Mouse (Mus musculus): ENCODE results near the gene Cdkl3. TPM values are rescaled to one million over a fixed set of nuclear protein-coding genes. Genes with fewer than 3 reads are reported as not detected.

The Cdkl3 gene
- polyA plus RNA-seq, 1 experiment from 2014 or later: 6.0 TPM

DNA sequence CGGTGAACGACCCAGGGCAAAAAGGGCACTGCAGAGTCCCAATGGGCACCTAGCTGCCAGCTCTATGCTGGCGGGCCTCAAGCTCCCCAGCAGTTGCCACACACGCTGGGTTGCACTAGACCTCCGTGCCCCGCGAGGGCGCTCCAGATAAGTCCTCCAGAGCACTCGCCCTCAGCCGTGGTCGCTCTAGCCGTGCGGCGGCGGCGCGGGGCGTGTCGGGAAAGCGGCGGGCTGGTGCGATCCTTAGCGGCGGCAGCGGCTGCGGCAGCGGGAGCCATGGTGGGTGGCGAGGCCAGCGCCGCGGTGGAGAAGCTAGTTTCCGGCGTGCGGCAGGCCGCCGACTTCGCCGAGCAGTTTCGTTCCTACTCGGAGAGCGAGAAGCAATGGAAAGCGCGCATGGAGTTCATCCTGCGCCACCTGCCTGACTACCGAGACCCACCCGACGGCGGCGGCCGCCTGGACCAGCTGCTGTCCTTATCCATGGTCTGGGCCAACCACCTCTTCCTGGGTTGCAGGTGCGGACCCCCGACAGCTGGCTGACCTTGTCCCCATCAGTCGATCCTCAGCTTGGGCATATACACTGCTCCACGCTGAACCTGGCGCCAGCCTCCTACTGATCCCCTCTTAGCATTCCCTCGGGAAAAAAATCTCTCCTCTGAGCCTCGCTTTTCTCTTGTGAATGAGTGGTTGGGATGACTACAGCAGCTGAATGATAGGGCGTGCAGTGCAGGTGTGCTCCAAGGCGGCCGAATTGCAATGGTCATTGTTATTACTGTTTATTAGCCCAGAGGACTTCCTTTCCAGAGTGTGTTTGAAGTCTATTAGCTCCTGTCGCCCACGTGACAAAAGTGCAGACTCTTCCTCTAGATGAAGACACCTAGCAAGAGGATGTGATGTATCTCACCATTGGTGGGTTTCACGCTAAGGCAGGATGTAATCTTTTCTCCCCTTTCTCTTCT, 36.3 kb upstream of the Cdkl3 start, which contains the start of gene Cdkn2aipnl:
Gene Cdkn2aipnl (plus strand): TSS at position 219 of the 959 bp plus-strand sequence.
- peaks cover 6% of the 10 kb centered on the region; the same call in 1 of the 2 replicates for H3K4me1 ChIP-seq (ENCODE audit: control insufficient read depth, insufficient read depth, low read length)
- WGBS: 3% methylated on average over 56 of the region's 63 CpGs
- 0 out of 2 replicates have a peak, but pooled peaks cover 12% of the 10 kb centered on the region for H3K36me3 ChIP-seq (ENCODE audit: control insufficient read depth, insufficient read depth, low read length)
- peak within 1 kb of the TSS; percentile 72 for H3K4me3 ChIP-seq (ENCODE audit: low read length)
- ATAC-seq: peak; percentile 94
- peak within 1 kb of the TSS; percentile 83 for H3K9ac ChIP-seq (ENCODE audit: low read depth, low read length)
- H3K27me3 ChIP-seq (replicated peaks; ENCODE audit: control insufficient read depth, insufficient read depth, low read length): no peaks in the 10 kb centered on the region
- peak within 1 kb of the TSS; percentile 92 for H3K4me2 ChIP-seq (ENCODE audit: low read depth, low read length)
- H3K27ac ChIP-seq (ENCODE audit: low read length): peak within 1 kb of the TSS; percentile 45
- no peaks in the 10 kb centered on the region for H3K9me3 ChIP-seq (ENCODE audit: control insufficient read depth, low read length)

DNA sequence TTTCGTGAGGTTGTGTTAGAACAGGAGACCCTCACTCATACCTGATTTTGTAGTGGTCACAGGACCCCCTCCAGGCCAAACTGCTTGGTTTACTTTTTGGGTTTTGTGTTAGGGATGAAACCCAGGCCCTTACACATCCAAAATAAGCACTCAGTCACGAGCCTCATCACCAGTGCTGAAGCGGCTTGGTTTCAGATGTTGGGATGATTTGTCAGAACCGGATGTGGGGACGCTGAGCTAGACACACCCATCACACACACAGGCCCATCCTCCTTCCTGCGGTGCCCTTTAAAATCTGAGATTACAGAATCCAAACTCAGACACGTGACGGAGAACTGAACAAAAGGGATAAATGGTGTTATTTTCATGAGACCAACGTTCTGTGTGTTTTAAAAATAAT, 35.1 kb upstream of the Cdkl3 start:
- Histone ChIP-seq H3K9ac (ENCODE audit: low read depth, low read length) (no peak overlapping the region), H3K4me1 (ENCODE audit: control insufficient read depth, insufficient read depth, low read length) (peaks cover 6% of the 10 kb centered on the region; the same call in 1 of the 2 replicates), H3K9me3 (ENCODE audit: control insufficient read depth, low read length) (no peaks in the 10 kb centered on the region), H3K36me3 (ENCODE audit: control insufficient read depth, insufficient read depth, low read length) (peaks cover 15% of the 10 kb centered on the region; the same call in 1 of the 2 replicates), H3K4me2 (ENCODE audit: low read depth, low read length) (no peak overlapping the region), H3K27me3 (replicated peaks; ENCODE audit: control insufficient read depth, insufficient read depth, low read length) (no peaks in the 10 kb centered on the region), H3K4me3 (ENCODE audit: low read length) (no peak overlapping the region), H3K27ac (ENCODE audit: low read length) (no peak overlapping the region)
- no peak for ATAC-seq
- WGBS: 93% methylated on average over 9 of the region's 9 CpGs

- H3K9me3 ChIP-seq (ENCODE audit: control insufficient read depth, low read length): no peaks in the 10 kb centered on the region
- 91% methylated on average over 2 of the region's 2 CpGs for WGBS
- no peaks in the 10 kb centered on the region for H3K27me3 ChIP-seq (replicated peaks; ENCODE audit: control insufficient read depth, insufficient read depth, low read length)
- no peak overlapping the region for H3K9ac ChIP-seq (ENCODE audit: low read depth, low read length)
- no peak overlapping the region for H3K4me2 ChIP-seq (ENCODE audit: low read depth, low read length)
- peaks cover 6% of the 10 kb centered on the region; the same call in 1 of the 2 replicates for H3K4me1 ChIP-seq (ENCODE audit: control insufficient read depth, insufficient read depth, low read length)
- H3K4me3 ChIP-seq (ENCODE audit: low read length): no peak overlapping the region
- ATAC-seq: no peak
- H3K36me3 ChIP-seq (ENCODE audit: control insufficient read depth, insufficient read depth, low read length): peaks cover 15% of the 10 kb centered on the region; the same call in 1 of the 2 replicates
- no peak overlapping the region for H3K27ac ChIP-seq (ENCODE audit: low read length)
Observed at GRCm38 (mm10) chr11:51969511-51969910, 34.5 kb upstream of the Cdkl3 start.

GRCm38 (mm10) chr11:51971644-51972043, 32.4 kb upstream of the Cdkl3 start:
- Histone ChIP-seq H3K27me3 (replicated peaks; ENCODE audit: control insufficient read depth, insufficient read depth, low read length) (no peaks in the 10 kb centered on the region), H3K9ac (ENCODE audit: low read depth, low read length) (no peak overlapping the region), H3K27ac (ENCODE audit: low read length) (no peak overlapping the region), H3K36me3 (ENCODE audit: control insufficient read depth, insufficient read depth, low read length) (peaks cover 15% of the 10 kb centered on the region; the same call in 1 of the 2 replicates), H3K4me2 (ENCODE audit: low read depth, low read length) (no peak overlapping the region), H3K9me3 (ENCODE audit: control insufficient read depth, low read length) (no peaks in the 10 kb centered on the region), H3K4me1 (ENCODE audit: control insufficient read depth, insufficient read depth, low read length) (peaks cover 6% of the 10 kb centered on the region; the same call in 1 of the 2 replicates), H3K4me3 (ENCODE audit: low read length) (no peak overlapping the region)
- WGBS: 93% methylated on average over 6 of the region's 6 CpGs
- ATAC-seq: no peak

DNA sequence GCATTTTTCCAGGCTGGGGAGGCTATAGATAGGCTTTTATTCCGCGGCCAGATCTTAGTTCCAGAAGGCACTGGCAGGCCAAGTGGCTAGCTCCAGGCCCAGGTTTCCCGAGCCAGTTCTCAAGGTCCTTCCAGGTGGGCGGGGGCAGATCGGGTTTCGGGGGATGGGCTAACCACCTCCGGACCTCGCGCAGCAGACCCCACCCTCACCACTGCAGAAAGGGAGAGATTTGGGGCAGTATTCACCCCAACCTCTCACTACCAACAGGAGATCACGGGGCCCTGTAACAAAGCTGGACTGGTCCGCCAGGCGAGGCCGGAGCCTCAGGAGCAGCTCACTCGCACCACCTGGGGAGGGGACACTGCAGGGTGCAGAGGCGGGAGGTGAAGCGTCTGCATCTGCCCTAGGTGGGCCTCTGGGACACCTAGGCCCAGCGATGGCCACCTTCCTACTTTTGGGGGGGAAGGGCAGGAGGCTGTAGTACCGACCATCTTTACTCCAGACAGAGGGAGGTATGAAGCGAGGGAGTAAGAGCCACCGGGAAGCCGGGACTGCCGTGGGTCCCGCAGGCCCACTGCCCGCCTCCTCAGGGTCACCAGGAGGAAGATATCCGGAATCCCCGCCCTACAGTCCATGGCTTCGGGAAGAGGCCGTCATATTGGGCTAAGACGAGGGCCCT, 4.3 kb upstream of the Cdkl3 start:
- under 1% methylated on average over 29 of the region's 29 CpGs for WGBS
- H3K9me3 ChIP-seq (ENCODE audit: control insufficient read depth, low read length): no peaks in the 10 kb centered on the region
- peak; percentile 50 for ATAC-seq

DNA sequence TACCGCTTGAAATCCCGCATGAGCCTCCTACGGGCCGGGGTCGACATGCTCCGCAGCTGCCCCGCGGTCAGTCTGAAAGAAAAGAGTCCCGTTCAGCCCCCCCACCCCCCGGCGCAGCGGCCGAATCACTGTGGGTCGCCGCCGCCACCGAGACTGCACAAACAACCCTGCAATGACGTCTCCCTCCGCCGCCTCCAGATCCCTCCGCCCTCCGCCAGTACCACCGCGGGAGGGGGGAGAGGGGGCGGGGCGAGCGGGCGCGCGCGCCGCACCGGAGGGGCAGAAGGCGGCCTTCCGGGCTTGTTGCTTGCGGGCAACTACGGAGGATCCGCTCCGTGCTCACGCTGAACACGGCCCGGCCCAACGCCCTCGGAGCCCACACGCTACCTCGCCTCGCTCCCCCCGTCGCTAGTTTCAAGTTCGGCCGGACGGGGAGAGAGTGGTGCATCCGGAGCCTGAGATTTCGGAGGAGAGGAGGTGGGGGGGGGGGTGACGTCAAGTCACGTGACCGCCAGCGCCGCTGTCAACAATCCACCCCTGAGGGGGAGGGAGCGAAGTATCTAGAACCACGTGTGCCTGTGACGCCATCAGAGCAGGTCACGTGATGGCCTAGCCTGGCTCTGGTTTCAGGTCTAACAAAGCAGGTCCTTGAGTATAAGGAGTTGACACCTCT, 3.6 kb upstream of the Cdkl3 start, which contains the start of gene Ube2b:
Gene Ube2b (minus strand): TSS at position 473 of the 673 bp plus-strand sequence.
- Histone ChIP-seq H3K4me3 (ENCODE audit: low read length) (peak within 1 kb of the TSS; percentile 92), H3K27ac (ENCODE audit: low read length) (peak within 1 kb of the TSS; percentile 96), H3K4me2 (ENCODE audit: low read depth, low read length) (peak within 1 kb of the TSS; percentile 77), H3K4me1 (ENCODE audit: control insufficient read depth, insufficient read depth, low read length) (peaks cover 23% of the 10 kb centered on the region), H3K9ac (ENCODE audit: low read depth, low read length) (peak within 1 kb of the TSS; percentile 93), H3K9me3 (ENCODE audit: control insufficient read depth, low read length) (no peaks in the 10 kb centered on the region), H3K27me3 (replicated peaks; ENCODE audit: control insufficient read depth, insufficient read depth, low read length) (no peaks in the 10 kb centered on the region), H3K36me3 (ENCODE audit: control insufficient read depth, insufficient read depth, low read length) (peaks cover 14% of the 10 kb centered on the region)
- under 1% methylated on average over 62 of the region's 63 CpGs for WGBS
- peak; percentile 73 for ATAC-seq

More for the DNA sequence above, 4.3 kb upstream of the Cdkl3 start:
- Histone ChIP-seq H3K27ac (ENCODE audit: low read length) (peak overlapping the region; percentile 96), H3K4me1 (ENCODE audit: control insufficient read depth, insufficient read depth, low read length) (peaks cover 22% of the 10 kb centered on the region), H3K4me2 (ENCODE audit: low read depth, low read length) (peak overlapping the region; percentile 77), H3K9ac (ENCODE audit: low read depth, low read length) (peak overlapping the region; percentile 93), H3K27me3 (replicated peaks; ENCODE audit: control insufficient read depth, insufficient read depth, low read length) (no peaks in the 10 kb centered on the region), H3K36me3 (ENCODE audit: control insufficient read depth, insufficient read depth, low read length) (peaks cover 16% of the 10 kb centered on the region), H3K4me3 (ENCODE audit: low read length) (peak overlapping the region; percentile 92)

- WGBS: 71% methylated on average over 10 of the region's 10 CpGs
- Histone ChIP-seq H3K4me3 (ENCODE audit: low read length) (no peak overlapping the region), H3K27me3 (replicated peaks; ENCODE audit: control insufficient read depth, insufficient read depth, low read length) (no peaks in the 10 kb centered on the region), H3K9me3 (ENCODE audit: control insufficient read depth, low read length) (no peaks in the 10 kb centered on the region), H3K4me1 (ENCODE audit: control insufficient read depth, insufficient read depth, low read length) (peaks cover 30% of the 10 kb centered on the region), H3K27ac (ENCODE audit: low read length) (no peak overlapping the region; the same call in none of the 2 replicates), H3K4me2 (ENCODE audit: low read depth, low read length) (peak overlapping the region; percentile 48), H3K36me3 (ENCODE audit: control insufficient read depth, insufficient read depth, low read length) (peaks cover 10% of the 10 kb centered on the region), H3K9ac (ENCODE audit: low read depth, low read length) (peak overlapping the region; percentile 49; the same call in 1 of the 2 replicates)
- no peak for ATAC-seq
Observed at GRCm38 (mm10) chr11:52001341-52001740, 2.7 kb upstream of the Cdkl3 start.

DNA sequence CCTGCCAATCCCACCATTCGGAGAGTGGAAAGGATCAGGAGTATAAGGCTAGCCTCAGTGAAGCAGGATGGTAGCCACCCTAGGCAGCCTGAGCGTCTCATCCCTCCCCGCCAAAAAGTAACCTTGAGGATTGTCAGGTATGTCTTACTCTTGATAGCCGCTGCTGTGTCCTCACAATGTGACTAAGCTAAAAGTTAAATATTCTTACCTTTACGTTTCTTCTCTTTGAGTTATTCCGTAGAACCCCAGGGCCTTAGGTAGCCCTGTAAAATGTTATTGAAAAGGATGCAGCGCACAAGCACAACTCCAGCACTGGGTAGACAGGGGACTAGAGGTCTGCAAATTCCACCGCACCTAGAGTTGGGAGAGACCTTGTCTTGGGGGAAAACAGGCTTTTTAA, 2.2 kb upstream of the Cdkl3 start:
- H3K36me3 ChIP-seq (ENCODE audit: control insufficient read depth, insufficient read depth, low read length): peaks cover 7% of the 10 kb centered on the region
- no peak overlapping the region for H3K4me2 ChIP-seq (ENCODE audit: low read depth, low read length)
- peaks cover 31% of the 10 kb centered on the region for H3K4me1 ChIP-seq (ENCODE audit: control insufficient read depth, insufficient read depth, low read length)
- no peak for ATAC-seq
- H3K27me3 ChIP-seq (replicated peaks; ENCODE audit: control insufficient read depth, insufficient read depth, low read length): no peaks in the 10 kb centered on the region
- H3K9ac ChIP-seq (ENCODE audit: low read depth, low read length): no peak overlapping the region
- no peak overlapping the region for H3K4me3 ChIP-seq (ENCODE audit: low read length)
- WGBS: 97% methylated on average over 8 of the region's 8 CpGs
- H3K27ac ChIP-seq (ENCODE audit: low read length): no peak overlapping the region
- no peaks in the 10 kb centered on the region for H3K9me3 ChIP-seq (ENCODE audit: control insufficient read depth, low read length)
